Mouse (Mus musculus): ENCODE measurements at regions not wholly inside any gene's neighbourhood (a gene's known extent, or its start where the extent isn't known, plus 50 kb on each side); places are given as distances from the start of the nearest gene placed in this dataset.

DNA sequence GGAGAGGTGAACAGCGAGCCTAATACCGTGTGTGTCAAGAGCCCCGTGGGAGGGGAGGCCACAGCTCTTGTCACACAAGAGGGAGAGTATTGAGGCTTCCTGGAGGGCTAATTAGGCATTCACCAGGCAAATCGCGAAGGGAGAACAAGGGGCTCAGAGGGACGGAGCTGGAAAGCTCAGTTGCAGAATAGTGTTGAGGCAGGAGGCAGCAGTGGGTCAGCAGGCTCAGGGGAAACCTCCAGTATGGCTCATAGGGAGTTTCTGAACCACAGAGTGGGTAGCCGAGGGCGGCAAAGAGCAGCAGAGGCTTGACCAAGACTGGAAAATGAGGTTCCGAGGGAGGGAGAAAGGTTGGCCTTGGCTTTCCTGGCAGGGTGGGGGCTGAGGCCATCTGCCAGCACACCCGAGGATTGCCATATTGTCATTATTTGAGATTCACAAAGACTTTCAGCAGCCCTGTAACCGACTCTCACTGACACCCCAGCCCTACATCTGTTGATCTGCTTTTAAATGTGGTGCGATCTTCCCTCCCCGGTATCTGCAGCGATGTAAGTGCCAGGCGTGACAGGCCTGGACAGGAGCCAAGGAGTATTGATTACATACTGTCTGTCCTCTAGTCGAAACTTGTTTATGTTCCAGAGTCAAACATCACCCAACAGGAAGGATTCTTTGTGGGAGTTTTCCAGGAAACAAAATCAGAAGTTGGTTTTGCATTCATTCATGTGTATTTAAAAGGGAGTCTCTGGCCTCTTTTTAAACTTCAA is 198.5 kb downstream of the Enc1 start:
- H3K4me1 ChIP-seq (ENCODE audit: control insufficient read depth in 1 of 2, insufficient read depth in 2 of 2, low read length in 2 of 2) = peaks cover 10 to 38% of the 10 kb centered on the region in 2 experiments
- H3K79me2 ChIP-seq (ENCODE audit: control insufficient read depth, insufficient read depth, low read length, poor library complexity) = no peaks in the 10 kb centered on the region; the same call in 1 of the 2 replicates
- peak; percentile 65 for DNase-seq (ENCODE audit: low read depth, low spot score)
- H3K27ac ChIP-seq (ENCODE audit: control insufficient read depth, low read depth, low read length) = peak overlapping the region; percentile 8
- H3K36me3 ChIP-seq (ENCODE audit: control insufficient read depth in 1 of 2, insufficient read depth in 2 of 2, low read length in 2 of 2) = peaks cover 0 to 25% of the 10 kb centered on the region in 2 experiments; a peak in 2 of 4 replicates
- peak overlapping the region; percentile 69 for H3K9ac ChIP-seq (ENCODE audit: control insufficient read depth, low read depth, low read length, poor library complexity, severe bottlenecking)
- H3K27me3 ChIP-seq (ENCODE audit: control insufficient read depth in 1 of 2, insufficient read depth in 2 of 2, low read length in 2 of 2) = no peaks in the 10 kb centered on the region
- peak overlapping the region; percentile 54 to 70 for H3K4me3 ChIP-seq (ENCODE audit: control insufficient read depth in 1 of 2, insufficient read depth in 1 of 2, low read depth in 2 of 2, low read length in 2 of 2)
- H3K9me3 ChIP-seq (replicated peaks; ENCODE audit: insufficient read depth, low read length) = no peaks in the 10 kb centered on the region
- TF ChIP-seq TBP (IDR thresholded peaks at IDR 0.05; ENCODE audit: low read depth, low read length) (no peak), BHLHE40 (IDR thresholded peaks at IDR 0.05; ENCODE audit: borderline replicate concordance, low read depth, low read length) (peak; percentile 58), RCOR1 (IDR thresholded peaks at IDR 0.05; ENCODE audit: low read depth, low read length) (no peak), POLR2A (IDR thresholded peaks at IDR 0.05; ENCODE audit: control insufficient read depth in 1 of 2, insufficient read depth in 1 of 2, low read depth in 1 of 2, low read length in 2 of 2, poor library complexity in 1 of 2) (no peak), MYB (IDR thresholded peaks at IDR 0.05; ENCODE audit: low read depth, low read length) (no peak), TCF12 (IDR thresholded peaks at IDR 0.05; ENCODE audit: low read depth, low read length) (peak; percentile 46; the same call in 1 of the 2 replicates), SIN3A (IDR thresholded peaks at IDR 0.05; ENCODE audit: low read length) (no peak), NRF1 (IDR thresholded peaks at IDR 0.05; ENCODE audit: insufficient read depth, low read depth, low read length, poor library complexity, severe bottlenecking) (no peak), MXI1 (IDR thresholded peaks at IDR 0.05; ENCODE audit: low read depth, low read length) (peak; percentile 57; the same call in 1 of the 2 replicates), CTCF (IDR thresholded peaks at IDR 0.05 in 2 of 3, conservative IDR thresholded peaks at IDR 0.05 in 1 of 3; ENCODE audit: control insufficient read depth in 1 of 3, insufficient read depth in 1 of 3, low read depth in 2 of 3, low read length in 3 of 3, poor library complexity in 1 of 3, severe bottlenecking in 1 of 3) (no peak), USF2 (IDR thresholded peaks at IDR 0.05; ENCODE audit: borderline replicate concordance in 1 of 2, insufficient read depth in 1 of 2, low read depth in 1 of 2, low read length in 2 of 2) (no peak), E2F4 (IDR thresholded peaks at IDR 0.05; ENCODE audit: borderline replicate concordance, low read depth, low read length) (no peak), EP300 (IDR thresholded peaks at IDR 0.05; ENCODE audit: low read depth in 1 of 2, low read length in 2 of 2) (peak in 1 of 2 experiments; percentile 48; a peak in 2 of 4 replicates), JUND (IDR thresholded peaks at IDR 0.05; ENCODE audit: low read depth, low read length) (no peak), MAZ (IDR thresholded peaks at IDR 0.05; ENCODE audit: low read depth, low read length) (no peak), ZMIZ1 (IDR thresholded peaks at IDR 0.05; ENCODE audit: low read depth, low read length) (0 out of 2 replicates have a peak, but pooled peaks have one; percentile 34), GATA1 (IDR thresholded peaks at IDR 0.05; ENCODE audit: low read depth, low read length) (0 out of 2 replicates have a peak, but pooled peaks have one; percentile 11), MYC (IDR thresholded peaks at IDR 0.05; ENCODE audit: low read depth, low read length) (no peak), HCFC1 (IDR thresholded peaks at IDR 0.05; ENCODE audit: low read depth, low read length) (no peak), MEF2A (IDR thresholded peaks at IDR 0.05; ENCODE audit: extremely low read depth, insufficient replicate concordance, low read depth, low read length, poor library complexity, severe bottlenecking) (no peak), ELF1 (IDR thresholded peaks at IDR 0.05; ENCODE audit: low read depth, low read length) (no peak), ZNF384 (IDR thresholded peaks at IDR 0.05; ENCODE audit: low read depth, low read length) (no peak), KAT2A (conservative IDR thresholded peaks at IDR 0.05; ENCODE audit: low read depth, low read length) (no peak), ETS1 (IDR thresholded peaks at IDR 0.05; ENCODE audit: low read depth, low read length) (0 out of 2 replicates have a peak, but pooled peaks have one; percentile 30), SMC3 (IDR thresholded peaks at IDR 0.05; ENCODE audit: low read depth, low read length) (no peak), GABPA (IDR thresholded peaks at IDR 0.05; ENCODE audit: low read depth, low read length) (no peak), USF1 (IDR thresholded peaks at IDR 0.05; ENCODE audit: low read depth, low read length) (no peak), RAD21 (IDR thresholded peaks at IDR 0.05; ENCODE audit: low read depth, low read length) (no peak), POLR2AphosphoS5 (IDR thresholded peaks at IDR 0.05; ENCODE audit: borderline replicate concordance, low read depth, low read length) (no peak), TAL1 (IDR thresholded peaks at IDR 0.05; ENCODE audit: low read length) (peak; percentile 34), CHD2 (IDR thresholded peaks at IDR 0.05; ENCODE audit: low read length) (no peak), MAFK (IDR thresholded peaks at IDR 0.05; ENCODE audit: borderline replicate concordance, low read depth, low read length) (no peak), MAX (IDR thresholded peaks at IDR 0.05; ENCODE audit: low read length) (no peak), ZC3H11A (IDR thresholded peaks at IDR 0.05; ENCODE audit: low read depth, low read length) (no peak), CHD1 (IDR thresholded peaks at IDR 0.05; ENCODE audit: low read depth, low read length) (no peak), ZKSCAN1 (IDR thresholded peaks at IDR 0.05; ENCODE audit: low read depth, low read length) (0 out of 2 replicates have a peak, but pooled peaks have one; percentile 46)

All from MEL (cell line).